Mouse (Mus musculus) ES-E14 (cell line): Measurements from ENCODE around the gene Elavl2.

Experiments used
- CHD2 ChIP-seq: IDR thresholded peaks from 2 replicates; pipeline ENCODE4 v1.6.1; 2014; ENCODE audit warnings: mild to moderate bottlenecking, low read depth, low read length, inconsistent platforms
- HCFC1 ChIP-seq: IDR thresholded peaks from 2 replicates; pipeline ENCODE4 v1.6.1; 2012; ENCODE audit warnings: low read length, inconsistent platforms, borderline replicate concordance; ENCODE audit not compliant: insufficient read depth
- MAFK ChIP-seq: IDR thresholded peaks from 2 replicates; pipeline ENCODE4 v1.6.1; 2014; ENCODE audit warnings: mild to moderate bottlenecking, low read depth, low read length, inconsistent platforms; ENCODE audit not compliant: insufficient read depth
- ZC3H11A ChIP-seq: IDR thresholded peaks from 2 replicates; pipeline ENCODE4 v1.6.1; 2012; ENCODE audit warnings: low read depth, mild to moderate bottlenecking, inconsistent platforms, low read length, borderline replicate concordance
- ZNF384 ChIP-seq: IDR thresholded peaks from 2 replicates; pipeline ENCODE4 v1.6.1; 2012; ENCODE audit warnings: low read depth, low read length, inconsistent platforms

DNA sequence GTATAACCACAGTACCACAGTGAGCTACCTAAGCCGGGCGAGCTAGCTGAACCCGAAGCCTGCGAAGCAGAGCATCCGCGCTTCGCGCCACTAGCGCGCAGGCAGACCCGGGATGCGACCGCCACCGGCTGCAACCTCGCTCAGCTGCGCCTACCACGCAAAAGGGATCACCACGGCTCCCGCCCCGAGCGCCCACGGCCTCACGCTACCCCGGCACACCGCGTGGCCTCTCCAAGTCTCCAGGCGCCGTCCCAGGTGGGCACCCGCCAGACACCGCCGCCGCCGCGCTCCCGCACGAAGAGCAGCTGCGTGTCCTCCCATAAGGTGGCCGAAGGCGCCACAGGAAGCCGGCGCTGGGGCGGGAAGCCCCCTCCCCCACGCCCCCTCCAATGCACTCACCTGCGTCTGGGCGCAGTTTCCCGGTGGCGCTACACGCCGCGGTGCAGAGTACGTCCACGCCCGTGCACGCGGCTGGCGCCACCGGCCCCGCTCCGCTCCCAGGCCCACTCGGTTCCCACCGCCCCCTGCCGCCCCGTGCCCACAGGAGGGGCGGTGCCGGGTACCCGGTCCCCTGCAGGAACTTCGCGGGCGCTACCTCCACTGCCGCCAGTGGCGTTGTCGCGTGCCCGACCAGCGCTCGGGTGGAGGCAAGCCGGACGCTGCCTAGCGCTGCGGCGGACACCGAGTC is 29.3 kb downstream of the Elavl2 start:
- TF ChIP-seq ZC3H11A: no peak
- TF ChIP-seq HCFC1: no peak
- TF ChIP-seq CHD2: no peak
- TF ChIP-seq MAFK: no peak
- no peak for TF ChIP-seq ZNF384
